Mouse (Mus musculus) small intestine, adult 2 months (tissue): Measurements from ENCODE around the gene Slc25a25. TPM values are rescaled to one million over a fixed set of nuclear protein-coding genes. Genes with fewer than 3 reads are reported as not detected.

Source experiments
- H3K27ac ChIP-seq: fragments of 200-500 bp; 2 replicates; pipeline ENCODE4 v1.5.1; 2012; ENCODE audit warnings: low read depth, low read length, control low read depth, inconsistent platforms; ENCODE audit not compliant: insufficient read depth
- H3K27me3 ChIP-seq: fragments of 200-500 bp; 2 replicates; pipeline ENCODE4 v1.6.1; 2012; ENCODE audit warnings: mild to moderate bottlenecking, moderate library complexity, low read length, inconsistent platforms; ENCODE audit not compliant: control insufficient read depth, insufficient read depth
- H3K36me3 ChIP-seq: fragments of 200-500 bp; 2 replicates; pipeline ENCODE4 v1.6.1; 2012; ENCODE audit warnings: mild to moderate bottlenecking, low read length, control low read depth, inconsistent platforms; ENCODE audit not compliant: control insufficient read depth, insufficient read depth
- H3K4me1 ChIP-seq: fragments of 200-500 bp; 2 replicates; pipeline ENCODE4 v1.6.1; 2012; ENCODE audit warnings: low read length, inconsistent platforms, mixed read lengths; ENCODE audit not compliant: control insufficient read depth, insufficient read depth, insufficient read length
- H3K4me3 ChIP-seq: fragments of 200-500 bp; 2 replicates; pipeline ENCODE4 v1.5.1; 2012; ENCODE audit warnings: low read depth, mild to moderate bottlenecking, control low read depth, inconsistent platforms, low read length, moderate library complexity
- CTCF ChIP-seq: fragments of 200-500 bp; IDR thresholded peaks from 2 replicates; pipeline ENCODE4 v1.5.1; 2012; ENCODE audit warnings: low read depth, mild to moderate bottlenecking, control low read depth, inconsistent platforms, low read length, moderate library complexity, mixed read lengths; ENCODE audit not compliant: insufficient replicate concordance, insufficient read length; ENCODE audit errors: extremely low read depth
- POLR2A ChIP-seq: fragments of 200-500 bp; IDR thresholded peaks from 2 replicates; pipeline ENCODE4 v1.6.1; 2012; ENCODE audit warnings: low read depth, mild to moderate bottlenecking, control low read depth, inconsistent platforms, low read length, moderate library complexity
- WGBS: fragments of 180-500 bp; shearing (Covaris S2); methylation state at CpG from one replicate; pipeline ENCODE4 v1.1.7; 2018; 5-methylcytosine and 5-hydroxymethylcytosine counted together
- polyA plus RNA-seq: library from polyadenylated mRNA; depleted of rRNA; stranded (reverse); fragments of >200 nt; gene quantifications from 2 replicates; pipeline ENCODE4 v1.2.3, GENCODE M21; 2012

Slc25a25 gene
- polyA plus RNA-seq, 1 experiment = 27.0 TPM

DNA sequence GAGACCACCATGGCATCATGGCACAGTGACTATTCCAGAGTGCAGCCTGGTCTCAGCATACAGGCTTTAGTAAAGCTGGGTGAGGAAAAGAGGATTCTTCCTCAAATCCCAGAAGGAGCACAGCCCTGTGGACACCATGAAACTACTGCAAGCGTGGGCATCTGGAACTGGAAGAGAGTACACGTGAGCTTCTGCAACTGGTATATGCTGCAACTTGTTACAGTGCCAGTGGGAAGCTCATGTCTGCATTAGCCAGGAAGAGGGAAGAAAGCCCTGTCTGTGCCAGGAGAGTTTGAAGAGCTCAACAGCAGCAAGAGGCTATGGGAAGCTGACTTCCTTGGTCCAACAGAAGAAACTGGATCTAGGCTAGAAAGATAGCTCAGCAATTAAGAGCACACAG, 68.6 kb downstream of the Slc25a25 start:
- H3K4me3 ChIP-seq = no peak overlapping the region
- 66% methylated on average over 2 of the region's 2 CpGs for WGBS
- no peaks in the 10 kb centered on the region for H3K27me3 ChIP-seq
- H3K4me1 ChIP-seq = peaks cover 4% of the 10 kb centered on the region; the same call in 1 of the 2 replicates
- H3K36me3 ChIP-seq = peaks cover 13% of the 10 kb centered on the region
- H3K27ac ChIP-seq = no peak overlapping the region
- TF ChIP-seq POLR2A = no peak
- TF ChIP-seq CTCF = no peak

DNA sequence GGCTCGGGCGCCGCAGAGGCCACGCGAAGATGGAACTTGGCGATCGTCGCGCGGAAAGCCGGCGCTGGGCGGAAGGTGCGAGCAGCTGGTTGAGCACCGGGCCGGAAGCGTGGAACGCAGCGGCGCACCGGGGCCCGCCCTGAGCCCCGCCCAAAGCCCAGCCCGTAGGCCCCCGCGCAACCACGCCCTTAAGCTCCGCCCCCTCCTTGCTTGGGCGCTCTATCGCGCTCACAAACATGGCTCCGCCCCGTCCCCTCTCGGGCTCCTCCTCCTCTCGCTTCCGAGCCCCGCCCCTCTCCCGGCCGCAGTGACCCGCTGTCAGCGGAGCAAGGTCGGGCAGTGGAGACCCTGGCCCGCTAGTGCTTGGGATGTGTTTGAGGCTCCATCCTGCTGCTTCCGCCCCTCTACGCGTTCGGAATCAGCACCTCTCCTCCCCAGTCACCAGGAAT, 69.4 kb downstream of the Slc25a25 start, which contains the start of gene 1110008P14Rik:
1110008P14Rik (minus strand) TSS at position 164 of the 449 bp plus-strand sequence.
- under 1% methylated on average over 45 of the region's 47 CpGs for WGBS
- no peak for TF ChIP-seq POLR2A
- TF ChIP-seq CTCF = no peak
- Histone ChIP-seq H3K36me3 (peaks cover 20% of the 10 kb centered on the region), H3K4me3 (peak within 1 kb of the TSS; percentile 77), H3K27me3 (no peaks in the 10 kb centered on the region), H3K4me1 (peaks cover 4% of the 10 kb centered on the region; the same call in 1 of the 2 replicates), H3K27ac (no peak within 1 kb of the TSS)

DNA sequence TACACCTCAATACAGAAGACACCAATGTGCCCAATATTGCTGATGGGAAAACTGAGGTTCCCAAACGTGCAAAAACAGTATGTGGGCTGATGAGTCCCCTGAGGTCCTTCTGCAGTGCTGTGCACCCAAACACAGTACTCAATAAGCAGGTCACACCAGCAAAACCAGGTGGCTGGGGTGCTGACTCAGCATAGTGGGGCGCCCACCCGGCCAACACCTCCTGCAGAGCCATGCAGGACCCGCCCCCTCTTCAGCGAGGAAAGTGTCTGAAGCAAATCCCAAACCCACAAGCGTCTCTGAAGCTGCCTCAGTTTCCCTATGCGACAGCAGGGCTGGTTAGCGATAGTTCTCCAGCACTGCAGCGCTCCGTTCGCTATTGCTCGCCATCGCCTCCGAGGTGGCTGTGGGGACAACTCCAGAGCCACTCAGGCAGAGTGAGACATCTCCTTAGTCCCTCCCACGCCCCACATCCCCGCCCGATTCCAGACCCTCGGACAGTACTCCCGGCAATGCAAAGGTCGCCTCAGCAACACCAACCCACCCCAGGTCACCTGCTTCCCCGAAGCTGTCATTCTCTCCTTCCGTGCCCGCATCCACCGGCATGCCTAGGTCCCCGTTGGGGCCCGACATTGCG, 70.0 kb downstream of the Slc25a25 start:
- Histone ChIP-seq H3K36me3 (peaks cover 25% of the 10 kb centered on the region), H3K27me3 (no peaks in the 10 kb centered on the region), H3K4me3 (peak overlapping the region; percentile 77), H3K4me1 (peaks cover 4% of the 10 kb centered on the region; the same call in 1 of the 2 replicates), H3K27ac (no peak overlapping the region)
- 1% methylated on average over 27 of the region's 27 CpGs for WGBS
- TF ChIP-seq POLR2A (no peak), CTCF (no peak)

DNA sequence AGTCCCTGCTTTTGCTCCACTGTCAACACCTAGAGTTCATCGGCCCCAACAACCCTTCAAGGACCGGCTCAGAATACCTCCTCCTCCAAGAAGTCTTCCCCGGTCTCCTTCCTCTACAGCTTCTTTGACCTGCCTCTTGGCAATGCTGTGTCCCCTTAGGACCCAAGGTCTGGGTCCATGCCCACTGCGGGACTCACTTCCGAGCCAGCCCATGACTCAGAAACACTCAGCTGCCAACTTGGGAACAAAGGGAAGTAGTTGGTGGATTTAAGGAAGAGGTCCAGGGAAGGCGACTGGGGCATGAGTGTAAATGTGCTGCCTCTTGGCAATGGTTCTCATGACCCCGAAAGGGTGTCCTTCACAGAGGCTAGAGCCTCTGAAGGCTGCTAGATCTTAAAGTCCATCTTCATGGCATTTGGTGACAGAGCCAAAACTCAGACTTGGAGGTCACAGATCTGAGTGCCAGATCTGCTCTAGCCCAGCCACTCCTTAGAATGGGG, 71.2 kb downstream of the Slc25a25 start:
- H3K4me1 ChIP-seq = peaks cover 4% of the 10 kb centered on the region; the same call in 1 of the 2 replicates
- H3K4me3 ChIP-seq = no peak overlapping the region
- no peak overlapping the region for H3K27ac ChIP-seq
- no peaks in the 10 kb centered on the region for H3K27me3 ChIP-seq
- no peak for TF ChIP-seq POLR2A
- TF ChIP-seq CTCF = no peak
- peaks cover 37% of the 10 kb centered on the region for H3K36me3 ChIP-seq
- 67% methylated on average over 7 of the region's 7 CpGs for WGBS

DNA sequence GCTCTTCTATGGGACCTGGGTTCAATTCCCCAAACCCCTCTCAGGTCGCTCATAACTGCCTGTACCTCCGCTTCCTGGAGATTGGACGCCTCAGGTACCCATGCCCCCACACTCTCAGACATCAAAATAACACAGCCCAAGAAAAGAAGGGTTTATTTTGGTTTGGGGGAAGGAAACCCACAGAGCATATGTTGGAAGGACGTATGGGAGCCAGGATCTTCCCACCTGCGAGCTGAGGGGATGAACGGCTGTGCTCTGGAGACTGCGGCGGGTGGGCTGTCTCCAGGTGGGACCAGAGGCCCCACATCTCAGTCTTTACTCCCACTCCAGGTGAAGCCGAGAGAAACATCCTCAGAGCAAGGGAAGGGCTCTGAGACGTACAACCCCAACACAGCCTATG, 74.3 kb downstream of the Slc25a25 start:
- Histone ChIP-seq H3K4me3 (no peak overlapping the region), H3K27me3 (no peaks in the 10 kb centered on the region), H3K4me1 (peaks cover 4% of the 10 kb centered on the region; the same call in 1 of the 2 replicates), H3K36me3 (peaks cover 57% of the 10 kb centered on the region), H3K27ac (no peak overlapping the region)
- TF ChIP-seq POLR2A (no peak), CTCF (no peak)
- WGBS = 94% methylated on average over 10 of the region's 10 CpGs

DNA sequence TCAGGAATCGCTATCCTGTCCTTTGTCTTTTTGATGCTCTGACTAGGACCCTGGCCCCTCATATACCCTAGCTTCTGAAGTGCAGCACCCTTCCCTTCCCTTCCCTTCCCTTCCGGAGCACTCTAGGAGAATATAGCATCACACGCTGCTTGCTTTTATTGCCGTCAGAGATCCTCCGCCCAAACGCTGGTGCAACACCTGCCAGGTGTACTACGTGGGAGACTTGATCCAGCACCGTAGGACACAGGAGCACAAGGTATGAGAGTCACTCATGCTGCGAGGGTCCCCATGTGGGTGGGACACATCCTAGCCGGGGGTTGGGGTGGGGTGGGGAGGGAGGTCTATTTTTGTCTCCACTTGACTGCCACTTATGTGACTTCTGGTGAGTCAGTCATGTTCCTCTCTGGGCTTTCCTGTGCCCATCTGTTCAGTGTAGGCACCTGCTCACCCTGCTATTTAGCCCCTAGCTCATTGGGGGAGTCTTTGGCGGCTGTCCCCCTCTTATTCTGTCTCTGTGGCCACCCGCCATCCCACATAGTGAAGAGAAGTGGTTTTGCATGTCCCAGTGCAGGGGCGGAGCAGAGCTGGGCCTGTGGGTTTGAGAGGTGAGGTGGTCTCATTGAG, 75.8 kb downstream of the Slc25a25 start:
- Histone ChIP-seq H3K36me3 (peaks cover 70% of the 10 kb centered on the region), H3K4me3 (no peak overlapping the region), H3K27ac (no peak overlapping the region), H3K4me1 (no peaks in the 10 kb centered on the region), H3K27me3 (no peaks in the 10 kb centered on the region)
- WGBS = 79% methylated on average over 13 of the region's 13 CpGs
- TF ChIP-seq CTCF (no peak), POLR2A (no peak)

DNA sequence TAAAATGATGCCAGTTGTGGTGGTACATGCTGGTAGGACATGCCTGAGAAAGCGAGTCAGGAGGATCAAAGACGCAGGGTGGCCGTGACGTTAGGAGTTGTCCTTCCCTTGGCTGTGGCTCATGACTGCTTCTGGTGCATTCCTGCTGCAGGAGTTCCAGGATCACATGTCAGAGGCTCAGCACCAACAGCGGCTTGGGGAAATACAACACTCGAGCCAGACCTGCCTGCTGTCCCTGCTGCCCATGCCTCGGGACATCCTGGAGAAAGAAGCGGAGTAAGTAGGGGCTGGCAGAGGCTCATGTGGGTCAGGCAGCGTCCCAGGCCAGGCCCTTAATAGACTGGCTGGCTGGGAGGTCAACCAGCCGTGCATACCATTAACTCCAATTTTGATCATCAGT, 77.1 kb downstream of the Slc25a25 start:
- no peak for TF ChIP-seq POLR2A
- TF ChIP-seq CTCF = no peak
- H3K27me3 ChIP-seq = no peaks in the 10 kb centered on the region
- H3K36me3 ChIP-seq = peaks cover 80% of the 10 kb centered on the region
- WGBS = 92% methylated on average over 10 of the region's 10 CpGs
- no peak overlapping the region for H3K4me3 ChIP-seq
- H3K27ac ChIP-seq = no peak overlapping the region
- H3K4me1 ChIP-seq = no peaks in the 10 kb centered on the region
